Mouse (Mus musculus): Measurements from ENCODE around the gene Wipf1. TPM values are rescaled to one million over a fixed set of nuclear protein-coding genes. Genes with fewer than 3 reads are reported as not detected.

The Wipf1 gene
- polyA plus RNA-seq, 1 experiment: 56.6 TPM

- H3K4me3 ChIP-seq (ENCODE audit: control insufficient read depth, insufficient read depth, low read length): no peak overlapping the region
- no peaks in the 10 kb centered on the region for H3K4me1 ChIP-seq (replicated peaks; ENCODE audit: control insufficient read depth, insufficient read depth, low read length)
- no peak overlapping the region for H3K27ac ChIP-seq (ENCODE audit: control insufficient read depth, insufficient read depth, low read length)
- no peaks in the 10 kb centered on the region for H3K36me3 ChIP-seq (ENCODE audit: control insufficient read depth, insufficient read depth, low read length)
- 79% methylated on average over 8 of the region's 8 CpGs for WGBS
- TF ChIP-seq CTCF (IDR thresholded peaks at IDR 0.05; ENCODE audit: borderline replicate concordance, control insufficient read depth, extremely low read depth, insufficient read depth, low read length, poor library complexity): no peak
- TF ChIP-seq POLR2A (IDR thresholded peaks at IDR 0.05; ENCODE audit: control insufficient read depth, extremely low read depth, insufficient read depth, low read length, poor library complexity): no peak
- no peaks in the 10 kb centered on the region for H3K27me3 ChIP-seq (ENCODE audit: control insufficient read depth, insufficient read depth, low read length)
- no peak for DNase-seq
Observed at GRCm38 (mm10) chr2:73522891-73523290, 6.6 kb downstream of the Wipf1 start.

GRCm38 (mm10) chr2:73522336-73522735 is 7.2 kb downstream of the Wipf1 start:
- Histone ChIP-seq H3K4me1 (replicated peaks; ENCODE audit: control insufficient read depth, insufficient read depth, low read length) (no peaks in the 10 kb centered on the region), H3K27me3 (ENCODE audit: control insufficient read depth, insufficient read depth, low read length) (no peaks in the 10 kb centered on the region), H3K27ac (ENCODE audit: control insufficient read depth, insufficient read depth, low read length) (no peak overlapping the region), H3K4me3 (ENCODE audit: control insufficient read depth, insufficient read depth, low read length) (no peak overlapping the region), H3K36me3 (ENCODE audit: control insufficient read depth, insufficient read depth, low read length) (no peaks in the 10 kb centered on the region)
- no peak for DNase-seq
- WGBS: 91% methylated on average over 6 of the region's 6 CpGs
- TF ChIP-seq CTCF (IDR thresholded peaks at IDR 0.05; ENCODE audit: borderline replicate concordance, control insufficient read depth, extremely low read depth, insufficient read depth, low read length, poor library complexity) (no peak), POLR2A (IDR thresholded peaks at IDR 0.05; ENCODE audit: control insufficient read depth, extremely low read depth, insufficient read depth, low read length, poor library complexity) (no peak)

GRCm38 (mm10) chr2:73521737-73522136 is 7.8 kb downstream of the Wipf1 start:
- DNase-seq: no peak
- no peak overlapping the region for H3K27ac ChIP-seq (ENCODE audit: control insufficient read depth, insufficient read depth, low read length)
- no peaks in the 10 kb centered on the region for H3K27me3 ChIP-seq (ENCODE audit: control insufficient read depth, insufficient read depth, low read length)
- H3K4me3 ChIP-seq (ENCODE audit: control insufficient read depth, insufficient read depth, low read length): no peak overlapping the region
- 49% methylated on average over 5 of the region's 5 CpGs for WGBS
- no peaks in the 10 kb centered on the region for H3K36me3 ChIP-seq (ENCODE audit: control insufficient read depth, insufficient read depth, low read length)
- TF ChIP-seq CTCF (IDR thresholded peaks at IDR 0.05; ENCODE audit: borderline replicate concordance, control insufficient read depth, extremely low read depth, insufficient read depth, low read length, poor library complexity) (no peak), POLR2A (IDR thresholded peaks at IDR 0.05; ENCODE audit: control insufficient read depth, extremely low read depth, insufficient read depth, low read length, poor library complexity) (no peak)
- H3K4me1 ChIP-seq (replicated peaks; ENCODE audit: control insufficient read depth, insufficient read depth, low read length): no peaks in the 10 kb centered on the region

- DNase-seq: no peak
- WGBS: 93% methylated on average over 5 of the region's 5 CpGs
- peaks cover 4% of the 10 kb centered on the region; the same call in 1 of the 2 replicates for H3K4me1 ChIP-seq (replicated peaks; ENCODE audit: control insufficient read depth, insufficient read depth, low read length)
Observed at GRCm38 (mm10) chr2:73518966-73519365, 10.6 kb downstream of the Wipf1 start.

GRCm38 (mm10) chr2:73518311-73518710 is 11.2 kb downstream of the Wipf1 start:
- H3K4me1 ChIP-seq (replicated peaks; ENCODE audit: control insufficient read depth, insufficient read depth, low read length): peaks cover 4% of the 10 kb centered on the region; the same call in 1 of the 2 replicates
- H3K27me3 ChIP-seq (ENCODE audit: control insufficient read depth, insufficient read depth, low read length): no peaks in the 10 kb centered on the region
- H3K4me3 ChIP-seq (ENCODE audit: control insufficient read depth, insufficient read depth, low read length): no peak overlapping the region
- no peaks in the 10 kb centered on the region for H3K36me3 ChIP-seq (ENCODE audit: control insufficient read depth, insufficient read depth, low read length)
- TF ChIP-seq CTCF (IDR thresholded peaks at IDR 0.05; ENCODE audit: borderline replicate concordance, control insufficient read depth, extremely low read depth, insufficient read depth, low read length, poor library complexity) (no peak), POLR2A (IDR thresholded peaks at IDR 0.05; ENCODE audit: control insufficient read depth, extremely low read depth, insufficient read depth, low read length, poor library complexity) (no peak)
- WGBS: 93% methylated on average over 2 of the region's 2 CpGs
- no peak overlapping the region for H3K27ac ChIP-seq (ENCODE audit: control insufficient read depth, insufficient read depth, low read length)
- DNase-seq: no peak

More at GRCm38 (mm10) chr2:73518966-73519365, 10.6 kb downstream of the Wipf1 start:
- no peak overlapping the region for H3K4me3 ChIP-seq (ENCODE audit: control insufficient read depth, insufficient read depth, low read length)
- H3K27me3 ChIP-seq (ENCODE audit: control insufficient read depth, insufficient read depth, low read length): no peaks in the 10 kb centered on the region
- no peaks in the 10 kb centered on the region for H3K36me3 ChIP-seq (ENCODE audit: control insufficient read depth, insufficient read depth, low read length)
- TF ChIP-seq CTCF (IDR thresholded peaks at IDR 0.05; ENCODE audit: borderline replicate concordance, control insufficient read depth, extremely low read depth, insufficient read depth, low read length, poor library complexity): no peak
- TF ChIP-seq POLR2A (IDR thresholded peaks at IDR 0.05; ENCODE audit: control insufficient read depth, extremely low read depth, insufficient read depth, low read length, poor library complexity): no peak
- no peak overlapping the region for H3K27ac ChIP-seq (ENCODE audit: control insufficient read depth, insufficient read depth, low read length)

- H3K27me3 ChIP-seq (ENCODE audit: control insufficient read depth, insufficient read depth, low read length): no peaks in the 10 kb centered on the region
- no peak for DNase-seq
- peaks cover 4% of the 10 kb centered on the region; the same call in 1 of the 2 replicates for H3K4me1 ChIP-seq (replicated peaks; ENCODE audit: control insufficient read depth, insufficient read depth, low read length)
- H3K36me3 ChIP-seq (ENCODE audit: control insufficient read depth, insufficient read depth, low read length): no peaks in the 10 kb centered on the region
- TF ChIP-seq POLR2A (IDR thresholded peaks at IDR 0.05; ENCODE audit: control insufficient read depth, extremely low read depth, insufficient read depth, low read length, poor library complexity) (no peak), CTCF (IDR thresholded peaks at IDR 0.05; ENCODE audit: borderline replicate concordance, control insufficient read depth, extremely low read depth, insufficient read depth, low read length, poor library complexity) (no peak)
- no peak overlapping the region for H3K27ac ChIP-seq (ENCODE audit: control insufficient read depth, insufficient read depth, low read length)
- no peak overlapping the region for H3K4me3 ChIP-seq (ENCODE audit: control insufficient read depth, insufficient read depth, low read length)
- 93% methylated on average over 6 of the region's 6 CpGs for WGBS
Observed at GRCm38 (mm10) chr2:73514178-73514577, 15.4 kb downstream of the Wipf1 start.

DNA sequence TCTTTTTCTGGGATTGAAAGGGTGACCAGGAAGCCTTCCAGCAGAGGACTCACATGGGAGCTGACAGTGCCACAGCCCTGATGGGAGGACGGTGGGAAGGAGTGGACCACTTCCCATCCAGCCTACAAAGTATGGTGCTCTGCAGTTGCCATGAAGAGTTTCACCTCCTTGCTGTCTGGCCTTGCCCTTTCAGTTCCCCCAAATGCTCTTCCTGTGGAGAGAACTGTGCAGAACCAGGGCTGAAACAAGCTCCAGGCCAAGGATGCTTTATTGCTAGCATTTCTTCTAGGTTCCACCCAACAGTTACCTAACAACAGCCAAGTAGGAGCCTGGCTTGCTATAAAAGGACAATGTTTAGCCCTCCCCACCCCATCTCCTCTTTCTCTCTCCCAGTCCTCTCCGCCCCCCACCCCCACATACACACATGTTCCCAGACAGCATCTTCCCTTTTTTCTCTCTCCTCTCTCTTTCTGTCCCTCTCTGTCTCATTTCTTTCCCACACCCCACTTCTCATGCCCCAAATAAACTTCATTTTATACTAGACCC is 16.3 kb downstream of the Wipf1 start:
- no peak for TF ChIP-seq POLR2A (IDR thresholded peaks at IDR 0.05; ENCODE audit: control insufficient read depth, extremely low read depth, insufficient read depth, low read length, poor library complexity)
- no peak for TF ChIP-seq CTCF (IDR thresholded peaks at IDR 0.05; ENCODE audit: borderline replicate concordance, control insufficient read depth, extremely low read depth, insufficient read depth, low read length, poor library complexity)
- Histone ChIP-seq H3K4me3 (ENCODE audit: control insufficient read depth, insufficient read depth, low read length) (no peak overlapping the region), H3K27ac (ENCODE audit: control insufficient read depth, insufficient read depth, low read length) (no peak overlapping the region), H3K36me3 (ENCODE audit: control insufficient read depth, insufficient read depth, low read length) (no peaks in the 10 kb centered on the region), H3K27me3 (ENCODE audit: control insufficient read depth, insufficient read depth, low read length) (no peaks in the 10 kb centered on the region), H3K4me1 (replicated peaks; ENCODE audit: control insufficient read depth, insufficient read depth, low read length) (peaks cover 4% of the 10 kb centered on the region; the same call in 1 of the 2 replicates)
- DNase-seq: no peak
- WGBS: 94% methylated on average over 2 of the region's 2 CpGs
